ENCODE assay signal across 9 mouse cellular contexts in the genomic region with DNA sequence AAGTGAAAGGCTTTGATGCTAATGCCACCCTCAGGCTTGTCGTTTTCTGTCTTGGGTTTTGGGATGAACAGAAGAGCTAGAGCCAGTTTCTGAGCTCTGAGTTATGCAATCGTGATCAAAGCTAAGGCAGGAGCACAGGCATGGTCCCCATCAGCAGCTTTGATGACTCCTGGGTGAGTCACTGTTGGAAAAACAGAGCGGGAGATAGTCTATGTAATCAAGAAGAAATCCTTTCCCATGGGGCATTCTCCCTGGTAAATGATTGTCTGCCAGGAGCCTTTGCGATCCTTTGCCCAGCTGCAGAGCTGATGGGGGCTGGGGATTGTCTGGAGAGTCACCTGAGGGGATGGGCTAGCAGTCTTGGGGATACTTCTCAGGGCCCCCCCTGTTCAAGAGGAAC. TPM values are rescaled to one million over a fixed set of nuclear protein-coding genes. Genes with fewer than 3 reads are reported as not detected.
DNase-seq lines count a peak whose midpoint lies in the region; ATAC-seq lines count a peak whose summit lies in the region.
"Had no signal": no experiment of that assay in that cellular context is flagged by ENCODE, and none has a peak within 500 bp of the region (broad histone marks: within the 10 kb centered on the region; RNA-seq: fewer than 3 reads in every experiment).

No protein-coding gene starts in this region.

- ATAC-seq in forebrain, embryonic 14.5 days = no peak

- H3K27me3 ChIP-seq in forebrain, embryonic 14.5 days (replicated peaks; ENCODE audit: control insufficient read depth, insufficient read depth, low read length) = no peaks in the 10 kb centered on the region

- no peaks in the 10 kb centered on the region for H3K36me3 ChIP-seq in forebrain, embryonic 14.5 days (ENCODE audit: control insufficient read depth, insufficient read depth, low read length)

- H3K9ac ChIP-seq in forebrain, embryonic 14.5 days (ENCODE audit: low read length) = no peak overlapping the region

- H3K4me2 ChIP-seq in forebrain, embryonic 14.5 days (ENCODE audit: low read length) = no peak overlapping the region

- peak; percentile 57 to 62 for DNase-seq in heart, adult 18-20 months
- DNase-seq in heart, adult 8-10 months (ENCODE audit: low spot score) = no peak
- DNase-seq in 3T3-L1 (ENCODE audit: low read depth, low spot score) = peak; percentile 96
- peak; percentile 60 for DNase-seq in adrenal gland, adult 8-10 months
- peak; percentile 39 for DNase-seq in kidney, postnatal 14 days
- no peak for DNase-seq in testis, postnatal 10 days (ENCODE audit: low spot score)
- DNase-seq in forebrain, embryonic 14.5 days (ENCODE audit: low spot score) = no peak
- DNase-seq: left cerebral cortex, postnatal 4 days; lung, postnatal 14 days had no signal

- no peak overlapping the region for H3K4me3 ChIP-seq in forebrain, embryonic 14.5 days (ENCODE audit: low read depth, low read length)

- no peak overlapping the region for H3K27ac ChIP-seq in forebrain, embryonic 14.5 days (ENCODE audit: low read depth, low read length)

- no peaks in the 10 kb centered on the region for H3K4me1 ChIP-seq in forebrain, embryonic 14.5 days (ENCODE audit: control insufficient read depth, insufficient read depth, low read length)

- no peaks in the 10 kb centered on the region for H3K9me3 ChIP-seq in forebrain, embryonic 14.5 days (replicated peaks; ENCODE audit: control insufficient read depth, low read length)

- 77% methylated on average over 4 of the region's 4 CpGs for WGBS in forebrain, embryonic 14.5 days

RNA-seq across cellular contexts. Expression of a gene that starts 23.5 kb away (rescaled TPM):
- total RNA-seq in heart, adult 18-20 months (2021) = 10 to 100 TPM; 80.4 to 85.1 TPM
- total RNA-seq in heart, adult 8-10 months (2022) = 100 to 1,000 TPM in 1 of 4 experiments, 10 to 100 TPM in 3; 82.0 to 100 (median 95.6) TPM
- 10 to 100 TPM in 2 of 4 experiments, 1 to 10 TPM in 2; 7.7 to 16.3 (median 10.9) TPM for total RNA-seq in adrenal gland, adult 8-10 months (2022)
- polyA plus RNA-seq in forebrain, embryonic 14.5 days (2014; fragmentation: Nextera tagmentation; extraction: Ambion mirVana) = 2.6 and 6.2 TPM in 2 replicates

RNA-seq across cellular contexts. Expression of a gene that starts 43.3 kb away (rescaled TPM):
- 10 to 100 TPM; 45.6 to 47.9 TPM for total RNA-seq in heart, adult 18-20 months (2021)
- 10 to 100 TPM; 34.3 to 54.4 (median 46.8) TPM for total RNA-seq in heart, adult 8-10 months (2022)
- 10 to 100 TPM; 22.5 to 28.9 (median 24.0) TPM for total RNA-seq in adrenal gland, adult 8-10 months (2022)
- polyA plus RNA-seq in forebrain, embryonic 14.5 days (2014; fragmentation: Nextera tagmentation; extraction: Ambion mirVana) = 22.9 and 24.7 TPM in 2 replicates

Comparison
In these comparisons a context has a peak if more than half of its experiments do, and no peak if none do; other contexts are left out.
1. DNase-seq: peak in heart, adult 18-20 months (2 of 2), 3T3-L1 (single experiment), adrenal gland, adult 8-10 months (single experiment) and kidney, postnatal 14 days (single experiment); none in heart, adult 8-10 months (single experiment), testis, postnatal 10 days (single experiment) and forebrain, embryonic 14.5 days (single experiment).
2. RNA of a gene that starts 23.5 kb away (total RNA-seq): 82.0 to 100 TPM in heart, adult 8-10 months and 80.4 to 85.1 TPM in heart, adult 18-20 months; 7.7 to 16.3 TPM in adrenal gland, adult 8-10 months; every median in the first group is over 4 times any median in the second.